In the genomic region with DNA sequence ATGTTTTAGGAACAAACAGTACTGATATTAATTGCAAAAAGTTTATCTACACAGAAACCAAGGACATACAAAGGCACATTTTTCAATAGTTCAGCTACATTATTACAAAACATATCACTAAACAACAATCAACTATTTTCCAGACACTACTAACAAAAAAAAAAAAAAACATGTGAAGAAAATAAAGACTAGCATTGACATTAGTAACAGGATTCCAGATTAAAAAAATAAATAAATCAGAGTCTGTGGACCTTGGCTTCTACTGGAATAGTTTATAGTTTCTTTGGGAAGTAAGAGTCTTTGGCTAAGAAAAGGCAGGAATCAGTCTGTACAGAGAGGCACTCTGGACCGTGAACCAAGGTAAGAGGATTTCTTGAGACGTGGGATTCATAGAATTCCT, we compare ENCODE assay signal across 23 mouse cellular contexts. TPM values are rescaled to one million over a fixed set of nuclear protein-coding genes. Genes with fewer than 3 reads are reported as not detected.
"Had no signal": no experiment of that assay in that cellular context is flagged by ENCODE, and none has a peak within 500 bp of the region (broad histone marks: within the 10 kb centered on the region; RNA-seq: fewer than 3 reads in every experiment).

A gene (plus strand): TSS at position 301 of the 400 bp plus-strand sequence.

- H3K27me3 ChIP-seq: neural tube, embryonic 12.5 days; neural tube, embryonic 13.5 days; neural tube, embryonic 15.5 days; stomach, embryonic 15.5 days had no signal

- H3K4me3 ChIP-seq: neural tube, embryonic 12.5 days; neural tube, embryonic 13.5 days; neural tube, embryonic 15.5 days; stomach, embryonic 15.5 days had no signal

- DNase-seq: retina, postnatal 1 day; right cerebral cortex, adult 18-20 months; right cerebral cortex, postnatal 14 days; right cerebral cortex, postnatal 25 days; right cerebral cortex, postnatal 4 days; spleen, adult 18-20 months; thymus, adult 18-20 months; thymus, adult 2 months; thymus, postnatal 14 days; thymus, postnatal 25 days; thymus, postnatal 36 days; thymus, postnatal 4 days had no signal

- H3K27ac ChIP-seq: neural tube, embryonic 12.5 days; neural tube, embryonic 13.5 days; neural tube, embryonic 15.5 days; stomach, embryonic 15.5 days; stomach, postnatal 0 days had no signal

- H3K36me3 ChIP-seq: neural tube, embryonic 12.5 days; neural tube, embryonic 13.5 days; neural tube, embryonic 15.5 days; stomach, embryonic 15.5 days had no signal

- H3K4me1 ChIP-seq: neural tube, embryonic 12.5 days; neural tube, embryonic 13.5 days; neural tube, embryonic 15.5 days; stomach, embryonic 15.5 days had no signal

RNA-seq across cellular contexts. Expression of the gene that starts here (rescaled TPM):
- total RNA-seq: neutrophil, adult 5-6 weeks had no signal
- polyA plus RNA-seq: neural tube, embryonic 11.5 days; neural tube, embryonic 12.5 days; neural tube, embryonic 15.5 days; small intestine, adult 2 months; spleen, adult 2 months; stomach, embryonic 14.5 days; stomach, embryonic 15.5 days; stomach, postnatal 0 days; thymus, adult 2 months; urinary bladder, adult 2 months had no signal
